Mouse (Mus musculus) liver, adult 2 months (tissue): Measurements from ENCODE around the gene Trim27. TPM values are rescaled to one million over a fixed set of nuclear protein-coding genes. Genes with fewer than 3 reads are reported as not detected.

ENCODE experiments used
- DNase-seq: peaks from one replicate; pipeline ENCODE4 v3.0.0-alpha.2; 2011; ENCODE audit warnings: low read depth, low spot score; ENCODE audit errors: extremely low read depth
- H3K27ac ChIP-seq: fragments of 200-500 bp; replicated peaks from 2 replicates; pipeline ENCODE4 v1.5.1; 2012; ENCODE audit warnings: low read depth, mild to moderate bottlenecking, control low read depth, inconsistent platforms, low read length; ENCODE audit not compliant: insufficient read depth
- H3K27me3 ChIP-seq: fragments of 200-500 bp; 2 replicates; pipeline ENCODE4 v1.6.1; 2012; ENCODE audit warnings: mild to moderate bottlenecking, moderate library complexity, low read length, inconsistent platforms; ENCODE audit not compliant: control insufficient read depth, insufficient read depth
- H3K36me3 ChIP-seq: fragments of 200-500 bp; 2 replicates; pipeline ENCODE4 v1.6.1; 2012; ENCODE audit warnings: low read length, inconsistent platforms; ENCODE audit not compliant: control insufficient read depth, insufficient read depth
- H3K4me1 ChIP-seq: fragments of 200-500 bp; 2 replicates; pipeline ENCODE4 v1.6.1; 2011; ENCODE audit warnings: low read length; ENCODE audit not compliant: control insufficient read depth, insufficient read depth
- H3K4me3 ChIP-seq: fragments of 200-500 bp; 2 replicates; pipeline ENCODE4 v1.5.1; 2011; ENCODE audit warnings: low read depth, mild to moderate bottlenecking, control low read depth, low read length, moderate library complexity; ENCODE audit not compliant: insufficient read depth
- H3K79me2 ChIP-seq: fragments of 200-500 bp; 2 replicates; pipeline ENCODE4 v1.6.1; 2012; ENCODE audit warnings: inconsistent platforms, mild to moderate bottlenecking, low read length, moderate library complexity; ENCODE audit not compliant: control insufficient read depth, insufficient read depth
- H3K9ac ChIP-seq: fragments of 200-500 bp; 2 replicates; pipeline ENCODE4 v1.6.1; 2012; ENCODE audit warnings: low read depth, mild to moderate bottlenecking, control low read depth, inconsistent platforms, low read length
- CTCF ChIP-seq: fragments of 200-500 bp; IDR thresholded peaks from 2 replicates; pipeline ENCODE4 v1.5.1; 2011; ENCODE audit warnings: low read depth, low read length, control low read depth
- POLR2A ChIP-seq: fragments of 200-500 bp; IDR thresholded peaks from 2 replicates; pipeline ENCODE4 v1.6.1; 2011; ENCODE audit warnings: low read length, control low read depth; ENCODE audit not compliant: insufficient read depth; ENCODE audit errors: extremely low read depth
- WGBS: fragments of 180-500 bp; shearing (Covaris S2); methylation state at CpG from one replicate; pipeline ENCODE4 v1.1.7; 2018; 5-methylcytosine and 5-hydroxymethylcytosine counted together
- polyA plus RNA-seq: library from polyadenylated mRNA; depleted of rRNA; stranded (reverse); fragments of >200 nt; gene quantifications from 2 replicates; pipeline ENCODE4 v1.2.3, GENCODE M21; 2012
- total RNA-seq: library from RNA; depleted of rRNA; stranded (reverse); fragments of >200 nt; gene quantifications from 2 replicates; pipeline ENCODE4 v1.2.3, GENCODE M21; 2014

Trim27 gene
- total and polyA plus RNA-seq, 2 experiments = 9.4 to 39.5 TPM

GRCm38 (mm10) chr13:21222463-21223022 is 43.3 kb downstream of the Trim27 start:
- H3K4me1 ChIP-seq = no peaks in the 10 kb centered on the region
- DNase-seq = peak; percentile 89
- TF ChIP-seq POLR2A = no peak
- TF ChIP-seq CTCF = no peak
- no peaks in the 10 kb centered on the region for H3K27me3 ChIP-seq
- no peaks in the 10 kb centered on the region for H3K79me2 ChIP-seq
- no peak overlapping the region for H3K9ac ChIP-seq
- H3K4me3 ChIP-seq = peak overlapping the region; percentile 44
- no peaks in the 10 kb centered on the region for H3K36me3 ChIP-seq
- WGBS = under 1% methylated on average over 20 of the region's 20 CpGs
- H3K27ac ChIP-seq = no peak overlapping the region

GRCm38 (mm10) chr13:21223242-21223655 is 44.0 kb downstream of the Trim27 start:
- TF ChIP-seq POLR2A (no peak), CTCF (no peak)
- peak; percentile 66 for DNase-seq
- 6% methylated on average over 10 of the region's 10 CpGs for WGBS

GRCm38 (mm10) chr13:21224376-21224775 is 45.1 kb downstream of the Trim27 start:
- WGBS = 89% methylated on average over 1 of the region's 1 CpGs

More at GRCm38 (mm10) chr13:21223242-21223655, 44.0 kb downstream of the Trim27 start:
- Histone ChIP-seq H3K36me3 (no peaks in the 10 kb centered on the region), H3K4me1 (no peaks in the 10 kb centered on the region), H3K27me3 (no peaks in the 10 kb centered on the region), H3K4me3 (peak overlapping the region; percentile 25), H3K27ac (no peak overlapping the region), H3K9ac (peak overlapping the region; percentile 61), H3K79me2 (no peaks in the 10 kb centered on the region)

GRCm38 (mm10) chr13:21225206-21225605 is 46.0 kb downstream of the Trim27 start:
- H3K9ac ChIP-seq = no peak overlapping the region
- no peaks in the 10 kb centered on the region for H3K4me1 ChIP-seq
- WGBS = 71% methylated on average over 6 of the region's 6 CpGs
- TF ChIP-seq CTCF (no peak), POLR2A (no peak)
- H3K79me2 ChIP-seq = no peaks in the 10 kb centered on the region
- no peaks in the 10 kb centered on the region for H3K36me3 ChIP-seq
- no peaks in the 10 kb centered on the region for H3K27me3 ChIP-seq
- H3K27ac ChIP-seq = no peak overlapping the region
- no peak for DNase-seq
- no peak overlapping the region for H3K4me3 ChIP-seq

More at GRCm38 (mm10) chr13:21224376-21224775, 45.1 kb downstream of the Trim27 start:
- H3K27me3 ChIP-seq = no peaks in the 10 kb centered on the region
- no peaks in the 10 kb centered on the region for H3K79me2 ChIP-seq
- TF ChIP-seq CTCF (no peak), POLR2A (no peak)
- H3K4me3 ChIP-seq = no peak overlapping the region
- no peak overlapping the region for H3K9ac ChIP-seq
- no peak overlapping the region for H3K27ac ChIP-seq
- no peaks in the 10 kb centered on the region for H3K36me3 ChIP-seq
- no peaks in the 10 kb centered on the region for H3K4me1 ChIP-seq
- DNase-seq = no peak

GRCm38 (mm10) chr13:21226031-21226430 is 46.8 kb downstream of the Trim27 start:
- Histone ChIP-seq H3K79me2 (no peaks in the 10 kb centered on the region), H3K27me3 (no peaks in the 10 kb centered on the region), H3K4me3 (no peak overlapping the region), H3K4me1 (no peaks in the 10 kb centered on the region), H3K27ac (no peak overlapping the region), H3K36me3 (no peaks in the 10 kb centered on the region), H3K9ac (no peak overlapping the region)
- no peak for DNase-seq
- TF ChIP-seq CTCF = no peak
- TF ChIP-seq POLR2A = no peak
- WGBS = 65% methylated on average over 3 of the region's 3 CpGs

- Histone ChIP-seq H3K27me3 (no peaks in the 10 kb centered on the region), H3K36me3 (no peaks in the 10 kb centered on the region), H3K4me3 (peak overlapping the region; percentile 59), H3K27ac (peak overlapping the region; percentile 55; the same call in 1 of the 2 replicates), H3K9ac (peak overlapping the region; percentile 37), H3K79me2 (no peaks in the 10 kb centered on the region), H3K4me1 (peaks cover 9% of the 10 kb centered on the region; the same call in 1 of the 2 replicates)
- under 1% methylated on average over 43 of the region's 43 CpGs for WGBS
- peak; percentile 81 for DNase-seq
- peak; percentile 91 for TF ChIP-seq CTCF
- TF ChIP-seq POLR2A = no peak
Observed at GRCm38 (mm10) chr13:21233732-21234705, 54.8 kb downstream of the Trim27 start.
